In the genomic region with DNA sequence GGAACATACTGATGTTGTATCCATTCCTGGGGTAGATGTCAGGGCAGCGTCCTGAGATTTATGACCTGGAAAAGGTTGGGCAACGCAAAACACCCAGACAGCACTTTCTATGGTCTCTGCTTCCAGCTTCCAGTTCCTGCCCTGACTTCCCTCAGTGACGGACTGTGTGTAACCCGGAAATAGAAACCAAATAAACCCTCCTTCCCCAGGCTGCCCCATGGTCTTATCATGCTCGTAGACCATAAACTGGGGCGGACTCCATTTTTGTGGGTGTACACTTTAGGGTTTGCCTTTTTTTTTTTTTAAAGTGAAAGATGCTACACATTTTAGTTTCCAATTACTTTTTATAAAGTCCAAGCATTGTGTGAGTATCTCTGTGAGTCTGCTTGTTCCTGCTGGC, we compare ENCODE assay signal across 21 mouse cellular contexts.
"Had no signal": no experiment of that assay in that cellular context is flagged by ENCODE, and none has a peak within 500 bp of the region (broad histone marks: within the 10 kb centered on the region; RNA-seq: fewer than 3 reads in every experiment).

No protein-coding gene starts in this region.

- H3K27me3 ChIP-seq: kidney, embryonic 15.5 days; limb, embryonic 12.5 days; limb, embryonic 15.5 days; lung, embryonic 15.5 days; midbrain, embryonic 12.5 days; midbrain, embryonic 15.5 days; neural tube, embryonic 12.5 days had no signal

- H3K9ac ChIP-seq: kidney, embryonic 15.5 days; limb, embryonic 12.5 days; limb, embryonic 15.5 days; liver, embryonic 14.5 days; liver, postnatal 0 days; lung, embryonic 15.5 days; midbrain, embryonic 12.5 days; midbrain, embryonic 15.5 days; neural tube, embryonic 12.5 days had no signal

- H3K4me2 ChIP-seq: kidney, embryonic 15.5 days; limb, embryonic 12.5 days; limb, embryonic 15.5 days; liver, embryonic 11.5 days; lung, embryonic 15.5 days; midbrain, embryonic 12.5 days; midbrain, embryonic 15.5 days; neural tube, embryonic 12.5 days had no signal

- DNase-seq: kidney, adult 2 months; kidney, postnatal 10 days; kidney, postnatal 36 days; left cerebral cortex, postnatal 4 days; liver, postnatal 0 days; lung, postnatal 10 days; lung, postnatal 4 days; retina, postnatal 1 day; right cerebral cortex, postnatal 25 days; thymus, adult 2 months; thymus, postnatal 14 days; thymus, postnatal 4 days had no signal

- H3K27ac ChIP-seq: kidney, embryonic 15.5 days; limb, embryonic 12.5 days; limb, embryonic 15.5 days; liver, embryonic 14.5 days; lung, embryonic 15.5 days; midbrain, embryonic 12.5 days; midbrain, embryonic 15.5 days; neural tube, embryonic 12.5 days had no signal

- H3K4me1 ChIP-seq: midbrain, embryonic 12.5 days; midbrain, embryonic 15.5 days had no signal

- H3K4me3 ChIP-seq: kidney, embryonic 15.5 days; limb, embryonic 12.5 days; limb, embryonic 15.5 days; lung, embryonic 15.5 days; midbrain, embryonic 12.5 days; midbrain, embryonic 15.5 days; neural tube, embryonic 12.5 days had no signal

- H3K9me3 ChIP-seq: kidney, embryonic 15.5 days; limb, embryonic 12.5 days; limb, embryonic 15.5 days; lung, embryonic 15.5 days; midbrain, embryonic 12.5 days; midbrain, embryonic 15.5 days; neural tube, embryonic 12.5 days had no signal

- ATAC-seq: liver, postnatal 0 days; midbrain, embryonic 15.5 days had no signal
